Mouse (Mus musculus): ENCODE measurements around the gene Plscr3.

DNA sequence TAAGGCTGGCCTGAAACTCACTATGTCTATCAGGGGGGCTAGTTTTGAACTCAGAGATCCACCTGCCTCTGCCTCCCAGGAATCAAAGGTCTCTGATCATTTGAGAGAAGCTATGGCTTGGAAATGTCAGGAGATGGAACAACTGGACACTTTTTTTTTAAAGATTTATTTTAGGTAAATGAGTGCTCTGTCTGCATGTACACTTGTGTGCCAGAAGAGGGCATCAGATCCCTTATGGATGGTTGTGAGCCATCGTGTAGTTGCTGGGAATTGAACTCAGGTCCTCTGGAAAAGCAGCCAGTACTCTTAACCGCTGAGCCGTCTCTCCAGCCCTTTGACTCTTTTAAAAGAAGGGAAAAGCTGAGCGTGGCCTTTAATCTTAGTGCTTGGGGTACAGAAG is 39.8 kb upstream of the Plscr3 start:
- TF ChIP-seq CTCF (IDR thresholded peaks at IDR 0.05; ENCODE audit: extremely low read depth, insufficient read depth, insufficient read length, insufficient replicate concordance) (no peak), POLR2A (IDR thresholded peaks at IDR 0.05; ENCODE audit: low read depth, low read length) (no peak)

Measured in spleen, adult 2 months (tissue).